Mouse (Mus musculus): Measurements from ENCODE around the gene Kif16b.

GRCm38 (mm10) chr2:142590938-142591337 lies 310.4 kb downstream of the Kif16b start:
- TF ChIP-seq CTCF (IDR thresholded peaks at IDR 0.05; ENCODE audit: low read depth, low read length) (no peak), POLR2A (IDR thresholded peaks at IDR 0.05; ENCODE audit: extremely low read depth, insufficient read depth, low read length) (no peak)

All from liver, adult 2 months (tissue).